Mouse (Mus musculus) neural tube, embryonic 12.5 days (tissue): Measurements from ENCODE around the gene Efcab12. TPM values are rescaled to one million over a fixed set of nuclear protein-coding genes. Genes with fewer than 3 reads are reported as not detected.
"Not testable (repeated sequence)": the region's sequence is repeated elsewhere in the genome, so short reads cannot be mapped to it uniquely, and the experiment has no call there.

Experiments used
- ATAC-seq: fragments of 200-750 bp; cut with Nextera tagmentation; 2 replicates; pipeline ENCODE4 v1.8.0; 2017; ENCODE audit warnings: low read depth, mild to moderate bottlenecking, moderate TSS enrichment, moderate library complexity; ENCODE audit not compliant: low FRiP score
- H3K27ac ChIP-seq: fragments of 300-500 bp; sonication (generic); 2 replicates; pipeline ENCODE4 v1.5.1; 2016
- H3K27me3 ChIP-seq: fragments of 300-500 bp; sonication (generic); replicated peaks from 2 replicates; pipeline ENCODE4 v1.6.1; 2016; ENCODE audit warnings: mild to moderate bottlenecking
- H3K36me3 ChIP-seq: fragments of 300-500 bp; sonication (generic); 2 replicates; pipeline ENCODE4 v1.6.1; 2016; ENCODE audit warnings: mild to moderate bottlenecking
- H3K4me1 ChIP-seq: fragments of 300-500 bp; sonication (generic); 2 replicates; pipeline ENCODE4 v1.6.1; 2016
- H3K4me2 ChIP-seq: fragments of 300-500 bp; sonication (generic); replicated peaks from 2 replicates; pipeline ENCODE4 v1.6.1; 2016; ENCODE audit warnings: mild to moderate bottlenecking
- H3K4me3 ChIP-seq: fragments of 300-500 bp; sonication (generic); 2 replicates; pipeline ENCODE4 v1.5.1; 2016
- H3K9ac ChIP-seq: fragments of 300-500 bp; sonication (generic); 2 replicates; pipeline ENCODE4 v1.6.1; 2016; ENCODE audit warnings: mild to moderate bottlenecking
- H3K9me3 ChIP-seq: fragments of 300-500 bp; sonication (generic); 2 replicates; pipeline ENCODE4 v1.6.1; 2016; ENCODE audit warnings: mild to moderate bottlenecking
- whole genome bisulfite sequencing: fragments of 180-500 bp; shearing (Covaris S2); methylation state at CpG from one replicate; pipeline ENCODE4 v1.1.7; 2016; 5-methylcytosine and 5-hydroxymethylcytosine counted together
- polyA plus RNA-seq: library from polyadenylated mRNA; unstranded; fragments of >200 nt; fragmentation: Nextera tagmentation; extraction: Ambion mirVana; gene quantifications from 2 replicates; pipeline ENCODE4 v1.2.1, GENCODE M21; 2016

The Efcab12 gene
- polyA plus RNA-seq = 1.6 and 2.1 TPM in 2 replicates

DNA sequence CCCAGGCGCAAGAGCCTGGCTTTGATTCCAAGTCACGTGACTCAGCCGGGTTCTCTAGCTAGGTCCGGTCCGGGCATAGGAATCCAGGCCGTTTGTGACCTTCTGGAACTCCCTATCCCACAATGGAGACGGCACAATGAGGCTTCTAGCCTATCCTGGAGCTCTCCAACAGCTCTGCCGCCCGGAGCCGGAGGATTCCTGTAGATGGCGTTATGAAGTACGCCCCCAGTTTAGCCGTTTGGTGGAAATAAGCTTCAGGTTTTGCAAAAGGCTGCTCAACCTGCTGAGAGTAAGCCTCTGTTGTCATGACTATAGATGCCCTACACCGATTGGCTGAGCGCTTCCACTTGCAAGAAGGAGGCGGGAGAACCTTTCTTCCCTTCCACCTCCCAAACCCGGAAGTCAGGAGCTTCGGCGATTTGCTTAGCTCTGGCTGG, at the start of gene Efcab12:
TSS of gene Efcab12 (minus strand) at position 252 of the 437 bp plus-strand sequence.
- Histone ChIP-seq H3K36me3 (peaks cover 13% of the 10 kb centered on the region), H3K4me3 (peak within 1 kb of the TSS; percentile 37), H3K9me3 (no peaks in the 10 kb centered on the region), H3K4me1 (peaks cover 6% of the 10 kb centered on the region; the same call in 1 of the 2 replicates), H3K27ac (no peak within 1 kb of the TSS), H3K4me2 (peak within 1 kb of the TSS; percentile 73), H3K9ac (peak within 1 kb of the TSS; percentile 38), H3K27me3 (no peaks in the 10 kb centered on the region)
- ATAC-seq = peak; percentile 91
- WGBS = 2% methylated on average over 19 of the region's 19 CpGs

DNA sequence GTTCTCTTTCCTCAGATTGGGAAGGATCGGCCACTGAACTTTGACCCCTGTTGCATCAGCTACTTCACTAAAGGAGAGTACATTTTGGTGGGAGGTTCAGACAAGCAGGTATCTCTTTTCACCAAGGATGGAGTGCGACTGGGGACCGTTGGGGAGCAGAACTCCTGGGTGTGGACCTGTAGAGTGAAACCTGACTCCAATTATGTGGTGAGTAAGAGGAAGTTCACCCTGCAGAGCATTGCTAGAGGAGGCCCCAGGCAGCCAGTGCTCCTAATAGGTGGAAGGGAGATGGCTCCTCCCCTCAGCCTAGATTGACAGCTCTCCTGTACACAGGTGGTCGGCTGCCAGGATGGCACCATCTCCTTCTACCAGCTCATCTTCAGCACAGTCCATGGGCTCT, 48.7 kb upstream of the Efcab12 start:
- no peak for ATAC-seq
- H3K36me3 ChIP-seq = peaks cover 38% of the 10 kb centered on the region

DNA sequence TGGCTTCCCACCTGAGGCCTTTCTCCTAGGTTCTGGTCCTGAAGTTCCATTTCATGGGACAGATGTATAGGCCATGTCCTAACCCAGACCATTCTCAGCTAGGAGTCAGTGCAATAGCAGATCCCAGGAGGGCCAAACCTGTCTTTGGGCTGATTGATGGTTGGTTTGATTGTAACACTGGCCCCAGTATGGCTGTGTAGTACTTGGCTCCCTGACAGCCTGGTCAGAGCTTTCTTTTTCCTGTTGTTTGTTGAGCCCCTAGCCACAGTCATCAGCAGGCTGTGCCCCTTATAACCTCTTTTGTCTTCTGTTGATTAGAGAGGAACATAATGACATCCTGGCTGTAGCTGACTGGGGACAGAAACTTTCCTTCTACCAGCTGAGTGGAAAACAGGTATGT, 45.8 kb upstream of the Efcab12 start:
- no peak for ATAC-seq
- Histone ChIP-seq H3K9ac (no peak overlapping the region), H3K9me3 (0 out of 2 replicates have a peak, but pooled peaks cover 4% of the 10 kb centered on the region), H3K27me3 (no peaks in the 10 kb centered on the region), H3K4me2 (no peak overlapping the region), H3K4me3 (no peak overlapping the region), H3K36me3 (peaks cover 46% of the 10 kb centered on the region), H3K27ac (no peak overlapping the region), H3K4me1 (no peaks in the 10 kb centered on the region)

More for the DNA sequence above, 48.7 kb upstream of the Efcab12 start:
- Histone ChIP-seq H3K27ac (no peak overlapping the region), H3K9ac (no peak overlapping the region), H3K27me3 (no peaks in the 10 kb centered on the region), H3K4me2 (no peak overlapping the region), H3K4me1 (peaks cover 10% of the 10 kb centered on the region), H3K9me3 (0 out of 2 replicates have a peak, but pooled peaks cover 4% of the 10 kb centered on the region), H3K4me3 (no peak overlapping the region)
- WGBS = 73% methylated on average over 4 of the region's 4 CpGs

- Histone ChIP-seq H3K4me1 (no peaks in the 10 kb centered on the region), H3K27ac (no peak overlapping the region), H3K9ac (no peak overlapping the region), H3K4me3 (no peak overlapping the region), H3K36me3 (peaks cover 38% of the 10 kb centered on the region), H3K27me3 (no peaks in the 10 kb centered on the region), H3K9me3 (no peaks in the 10 kb centered on the region), H3K4me2 (no peak overlapping the region)
- no peak for ATAC-seq
- WGBS = 93% methylated on average over 8 of the region's 8 CpGs
These were observed 42.5 kb upstream of the Efcab12 start for GRCm38 (mm10) chr6:115880751-115881150.

DNA sequence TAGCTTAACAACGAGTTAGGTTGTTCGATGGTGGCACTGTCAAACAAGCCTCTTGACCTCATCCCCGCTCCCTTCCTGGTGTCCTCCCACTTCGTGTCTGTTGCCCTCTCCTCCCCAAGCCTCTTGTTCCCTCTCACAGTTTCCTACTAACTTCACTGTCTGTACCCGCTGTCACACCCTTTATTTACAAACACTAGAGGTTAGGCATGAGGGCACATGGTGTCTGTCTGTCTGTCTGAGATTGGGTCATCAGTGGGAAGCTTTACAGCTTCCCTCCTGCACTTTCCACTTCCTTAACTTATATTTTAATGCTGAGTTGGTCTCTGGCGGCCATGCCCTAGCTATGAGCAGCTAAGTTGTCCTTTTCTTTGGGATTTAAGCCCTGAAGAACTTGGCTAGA, 41.5 kb upstream of the Efcab12 start:
- no peak for ATAC-seq
- Histone ChIP-seq H3K4me3 (no peak overlapping the region), H3K9me3 (no peaks in the 10 kb centered on the region), H3K4me1 (no peaks in the 10 kb centered on the region), H3K4me2 (no peak overlapping the region), H3K27ac (no peak overlapping the region), H3K27me3 (no peaks in the 10 kb centered on the region), H3K36me3 (peaks cover 42% of the 10 kb centered on the region), H3K9ac (no peak overlapping the region)
- WGBS = 83% methylated on average over 6 of the region's 6 CpGs

DNA sequence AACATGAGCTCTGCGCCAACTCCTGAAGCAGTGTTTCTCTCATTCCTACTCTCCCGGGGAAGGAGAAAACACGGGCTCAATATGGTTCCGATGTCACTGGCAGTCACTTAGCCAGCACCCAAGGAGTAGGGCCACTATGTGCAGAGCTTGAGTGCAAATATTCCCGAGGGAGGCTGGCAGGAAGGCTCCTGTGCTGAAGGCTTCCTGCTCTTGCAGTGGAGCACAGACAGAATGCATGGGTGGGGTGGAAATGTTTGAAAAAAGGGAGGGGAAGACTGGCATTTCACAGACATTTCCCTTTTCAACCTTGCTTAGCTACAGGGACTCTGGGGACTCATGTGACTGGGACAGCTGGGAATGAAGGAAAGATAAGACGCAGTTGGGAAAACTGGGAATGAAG, 40.5 kb upstream of the Efcab12 start:
- Histone ChIP-seq H3K9ac (no peak overlapping the region), H3K9me3 (no peaks in the 10 kb centered on the region), H3K27ac (no peak overlapping the region), H3K4me2 (no peak overlapping the region), H3K4me3 (no peak overlapping the region), H3K4me1 (no peaks in the 10 kb centered on the region), H3K36me3 (peaks cover 38% of the 10 kb centered on the region), H3K27me3 (no peaks in the 10 kb centered on the region)
- WGBS = 86% methylated on average over 6 of the region's 6 CpGs
- ATAC-seq = no peak

DNA sequence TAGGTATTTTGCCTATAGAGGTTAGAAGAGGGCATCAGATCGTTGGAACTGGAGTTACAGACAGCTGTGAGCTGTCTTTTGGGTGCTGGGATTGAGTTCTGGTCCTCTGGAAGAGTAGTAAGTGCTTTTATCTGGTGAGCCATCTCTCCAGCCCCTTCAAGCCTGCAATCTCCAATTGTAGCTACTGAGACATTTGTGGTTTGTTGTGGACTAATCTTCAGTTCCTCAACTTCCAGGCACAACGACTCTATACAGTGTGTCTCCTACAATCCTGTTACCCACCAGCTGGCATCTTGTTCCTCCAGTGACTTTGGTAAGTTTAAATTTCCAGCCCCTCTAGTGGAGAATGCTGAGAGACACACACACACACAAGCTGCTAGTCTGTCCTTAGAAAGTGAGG, 39.0 kb upstream of the Efcab12 start:
- H3K4me3 ChIP-seq = no peak overlapping the region
- H3K27me3 ChIP-seq = no peaks in the 10 kb centered on the region
- H3K4me2 ChIP-seq = no peak overlapping the region
- no peak overlapping the region for H3K9ac ChIP-seq
- no peaks in the 10 kb centered on the region for H3K9me3 ChIP-seq
- 95% methylated on average over 2 of the region's 2 CpGs for WGBS
- peaks cover 38% of the 10 kb centered on the region for H3K36me3 ChIP-seq
- H3K4me1 ChIP-seq = no peaks in the 10 kb centered on the region
- H3K27ac ChIP-seq = no peak overlapping the region
- no peak for ATAC-seq

- not testable (repeated sequence) for H3K9ac ChIP-seq, H3K4me3 ChIP-seq, H3K27ac ChIP-seq, H3K27me3 ChIP-seq, H3K9me3 ChIP-seq, H3K4me1 ChIP-seq, H3K36me3 ChIP-seq, H3K4me2 ChIP-seq, ATAC-seq
- no CpG with 5 or more reads among the region's 3 CpGs for WGBS
These were observed 33.1 kb upstream of the Efcab12 start for GRCm38 (mm10) chr6:115871318-115871717.

- not testable (repeated sequence) for H3K9me3 ChIP-seq, ATAC-seq, H3K27me3 ChIP-seq, H3K4me2 ChIP-seq, H3K9ac ChIP-seq, H3K4me1 ChIP-seq, H3K4me3 ChIP-seq, H3K27ac ChIP-seq
- H3K36me3 ChIP-seq = peaks cover 13% of the 10 kb centered on the region
- no CpG with 5 or more reads among the region's 3 CpGs for WGBS
These were observed 28.9 kb upstream of the Efcab12 start for GRCm38 (mm10) chr6:115867157-115867556.

- Histone ChIP-seq H3K27me3 (no peaks in the 10 kb centered on the region), H3K4me2 (no peak overlapping the region), H3K4me3 (no peak overlapping the region), H3K9me3 (no peaks in the 10 kb centered on the region), H3K36me3 (peaks cover 13% of the 10 kb centered on the region), H3K27ac (no peak overlapping the region), H3K4me1 (no peaks in the 10 kb centered on the region), H3K9ac (no peak overlapping the region)
- ATAC-seq = no peak
- WGBS = 96% methylated on average over 4 of the region's 4 CpGs
These were observed 27.0 kb upstream of the Efcab12 start for GRCm38 (mm10) chr6:115865246-115865645.

- 78% methylated on average over 7 of the region's 7 CpGs for WGBS
- no peak overlapping the region for H3K4me2 ChIP-seq
- ATAC-seq = no peak
- no peaks in the 10 kb centered on the region for H3K27me3 ChIP-seq
- H3K4me1 ChIP-seq = no peaks in the 10 kb centered on the region
- H3K27ac ChIP-seq = no peak overlapping the region
- no peak overlapping the region for H3K9ac ChIP-seq
- no peaks in the 10 kb centered on the region for H3K9me3 ChIP-seq
- no peak overlapping the region for H3K4me3 ChIP-seq
- peaks cover 13% of the 10 kb centered on the region for H3K36me3 ChIP-seq
These were observed 25.2 kb upstream of the Efcab12 start for GRCm38 (mm10) chr6:115863340-115863841.

GRCm38 (mm10) chr6:115860027-115860556, 21.9 kb upstream of the Efcab12 start:
- H3K4me3 ChIP-seq = no peak overlapping the region
- peaks cover 6% of the 10 kb centered on the region; the same call in 1 of the 2 replicates for H3K4me1 ChIP-seq
- ATAC-seq = no peak
- WGBS = 78% methylated on average over 7 of the region's 7 CpGs
- H3K27ac ChIP-seq = no peak overlapping the region
- no peak overlapping the region for H3K9ac ChIP-seq
- H3K36me3 ChIP-seq = peaks cover 13% of the 10 kb centered on the region
- H3K4me2 ChIP-seq = no peak overlapping the region
- no peaks in the 10 kb centered on the region for H3K27me3 ChIP-seq
- H3K9me3 ChIP-seq = no peaks in the 10 kb centered on the region

GRCm38 (mm10) chr6:115859258-115859657, 21.0 kb upstream of the Efcab12 start:
- Histone ChIP-seq H3K27ac (no peak overlapping the region), H3K36me3 (peaks cover 10% of the 10 kb centered on the region; the same call in 1 of the 2 replicates), H3K9ac (no peak overlapping the region), H3K4me1 (peaks cover 6% of the 10 kb centered on the region; the same call in 1 of the 2 replicates), H3K4me3 (no peak overlapping the region), H3K9me3 (no peaks in the 10 kb centered on the region), H3K27me3 (no peaks in the 10 kb centered on the region), H3K4me2 (no peak overlapping the region)
- 68% methylated on average over 4 of the region's 4 CpGs for WGBS
- no peak for ATAC-seq
